Mouse (Mus musculus): ENCODE measurements around the gene Sept9. TPM values are rescaled to one million over a fixed set of nuclear protein-coding genes. Genes with fewer than 3 reads are reported as not detected.

Gene Sept9
- polyA plus RNA-seq, 1 experiment from 2014 or later = 265 TPM

- H3K36me3 ChIP-seq = peaks cover 66% of the 10 kb centered on the region
- no peaks in the 10 kb centered on the region for H3K27me3 ChIP-seq (ENCODE audit: low read depth, poor library complexity, severe bottlenecking)
- H3K4me1 ChIP-seq = peaks cover 96% of the 10 kb centered on the region
- peak overlapping the region; percentile 23; the same call in 1 of the 2 replicates for H3K4me3 ChIP-seq
- no peak for DNase-seq (ENCODE audit: low spot score)
- peak overlapping the region; percentile 86 for H3K27ac ChIP-seq
- WGBS = 41% methylated on average over 6 of the region's 6 CpGs
- H3K9me3 ChIP-seq (replicated peaks) = no peaks in the 10 kb centered on the region
Measured at GRCm38 (mm10) chr11:117283889-117284450, 84.5 kb downstream of the Sept9 start.

- peak; percentile 73 for DNase-seq (ENCODE audit: low spot score)
- WGBS = 52% methylated on average over 19 of the region's 19 CpGs
- Histone ChIP-seq H3K27ac (peak overlapping the region; percentile 86), H3K9me3 (replicated peaks) (no peaks in the 10 kb centered on the region), H3K27me3 (ENCODE audit: low read depth, poor library complexity, severe bottlenecking) (no peaks in the 10 kb centered on the region), H3K4me1 (peaks cover 86% of the 10 kb centered on the region), H3K4me3 (peak overlapping the region; percentile 23), H3K36me3 (peaks cover 70% of the 10 kb centered on the region)
Measured at GRCm38 (mm10) chr11:117284721-117285605, 85.5 kb downstream of the Sept9 start.

- 71% methylated on average over 10 of the region's 10 CpGs for WGBS
- Histone ChIP-seq H3K4me3 (no peak overlapping the region), H3K4me1 (peaks cover 80% of the 10 kb centered on the region), H3K27ac (peak overlapping the region; percentile 86), H3K9me3 (replicated peaks) (no peaks in the 10 kb centered on the region), H3K36me3 (peaks cover 75% of the 10 kb centered on the region), H3K27me3 (ENCODE audit: low read depth, poor library complexity, severe bottlenecking) (no peaks in the 10 kb centered on the region)
- no peak for DNase-seq (ENCODE audit: low spot score)
Measured at GRCm38 (mm10) chr11:117285606-117285931, 86.1 kb downstream of the Sept9 start.

- no peak for DNase-seq (ENCODE audit: low spot score)
- Histone ChIP-seq H3K36me3 (peaks cover 90% of the 10 kb centered on the region), H3K27me3 (ENCODE audit: low read depth, poor library complexity, severe bottlenecking) (no peaks in the 10 kb centered on the region), H3K27ac (0 out of 2 replicates have a peak overlapping the region, but pooled peaks have one; percentile 86), H3K4me1 (peaks cover 65% of the 10 kb centered on the region), H3K9me3 (replicated peaks) (no peaks in the 10 kb centered on the region), H3K4me3 (no peak overlapping the region)
- 94% methylated on average over 3 of the region's 3 CpGs for WGBS
Measured at GRCm38 (mm10) chr11:117287792-117288191, 88.3 kb downstream of the Sept9 start.

GRCm38 (mm10) chr11:117288765-117289164 lies 89.3 kb downstream of the Sept9 start:
- Histone ChIP-seq H3K4me1 (peaks cover 55% of the 10 kb centered on the region), H3K27ac (peak overlapping the region; percentile 46; the same call in 1 of the 2 replicates), H3K9me3 (replicated peaks) (no peaks in the 10 kb centered on the region), H3K4me3 (no peak overlapping the region), H3K36me3 (peaks cover 93% of the 10 kb centered on the region), H3K27me3 (ENCODE audit: low read depth, poor library complexity, severe bottlenecking) (no peaks in the 10 kb centered on the region)
- 74% methylated on average over 8 of the region's 8 CpGs for WGBS
- DNase-seq (ENCODE audit: low spot score) = no peak

- H3K27ac ChIP-seq = 0 out of 2 replicates have a peak overlapping the region, but pooled peaks have one; percentile 14
- WGBS = 96% methylated on average over 30 of the region's 30 CpGs
Measured at GRCm38 (mm10) chr11:117291271-117292059, 92.0 kb downstream of the Sept9 start.

GRCm38 (mm10) chr11:117292446-117292845 lies 93.0 kb downstream of the Sept9 start:
- H3K4me1 ChIP-seq = peaks cover 53% of the 10 kb centered on the region

More at GRCm38 (mm10) chr11:117291271-117292059, 92.0 kb downstream of the Sept9 start:
- peaks cover 95% of the 10 kb centered on the region for H3K36me3 ChIP-seq
- H3K9me3 ChIP-seq (replicated peaks) = no peaks in the 10 kb centered on the region
- H3K4me1 ChIP-seq = peaks cover 54% of the 10 kb centered on the region
- H3K4me3 ChIP-seq = no peak overlapping the region
- DNase-seq (ENCODE audit: low spot score) = no peak
- H3K27me3 ChIP-seq (ENCODE audit: low read depth, poor library complexity, severe bottlenecking) = no peaks in the 10 kb centered on the region

GRCm38 (mm10) chr11:117295266-117295665 lies 95.8 kb downstream of the Sept9 start:
- Histone ChIP-seq H3K27me3 (ENCODE audit: low read depth, poor library complexity, severe bottlenecking) (no peaks in the 10 kb centered on the region), H3K27ac (0 out of 2 replicates have a peak overlapping the region, but pooled peaks have one; percentile 11), H3K4me3 (no peak overlapping the region), H3K9me3 (replicated peaks) (no peaks in the 10 kb centered on the region), H3K4me1 (peaks cover 41% of the 10 kb centered on the region), H3K36me3 (peaks cover 95% of the 10 kb centered on the region)
- no peak for DNase-seq (ENCODE audit: low spot score)
- 81% methylated on average over 7 of the region's 7 CpGs for WGBS

More at GRCm38 (mm10) chr11:117292446-117292845, 93.0 kb downstream of the Sept9 start:
- Histone ChIP-seq H3K36me3 (peaks cover 95% of the 10 kb centered on the region), H3K27me3 (ENCODE audit: low read depth, poor library complexity, severe bottlenecking) (no peaks in the 10 kb centered on the region), H3K4me3 (no peak overlapping the region), H3K27ac (no peak overlapping the region; the same call in 1 of the 2 replicates), H3K9me3 (replicated peaks) (no peaks in the 10 kb centered on the region)
- 81% methylated on average over 11 of the region's 11 CpGs for WGBS
- no peak for DNase-seq (ENCODE audit: low spot score)

GRCm38 (mm10) chr11:117296116-117296499 lies 96.6 kb downstream of the Sept9 start:
- H3K36me3 ChIP-seq = peaks cover 95% of the 10 kb centered on the region
- H3K27ac ChIP-seq = no peak overlapping the region
- no peak overlapping the region for H3K4me3 ChIP-seq
- no peak for DNase-seq (ENCODE audit: low spot score)
- peaks cover 41% of the 10 kb centered on the region for H3K4me1 ChIP-seq
- H3K27me3 ChIP-seq (ENCODE audit: low read depth, poor library complexity, severe bottlenecking) = no peaks in the 10 kb centered on the region
- WGBS = 84% methylated on average over 4 of the region's 4 CpGs
- no peaks in the 10 kb centered on the region for H3K9me3 ChIP-seq (replicated peaks)

- 82% methylated on average over 14 of the region's 14 CpGs for WGBS
- DNase-seq (ENCODE audit: low spot score) = no peak
- H3K36me3 ChIP-seq = peaks cover 91% of the 10 kb centered on the region
- 0 out of 2 replicates have a peak overlapping the region, but pooled peaks have one; percentile 39 for H3K27ac ChIP-seq
- H3K9me3 ChIP-seq (replicated peaks) = no peaks in the 10 kb centered on the region
- peaks cover 41% of the 10 kb centered on the region for H3K4me1 ChIP-seq
- no peaks in the 10 kb centered on the region for H3K27me3 ChIP-seq (ENCODE audit: low read depth, poor library complexity, severe bottlenecking)
- H3K4me3 ChIP-seq = no peak overlapping the region
Measured at GRCm38 (mm10) chr11:117296500-117297189, 97.2 kb downstream of the Sept9 start.

- Histone ChIP-seq H3K27me3 (ENCODE audit: low read depth, poor library complexity, severe bottlenecking) (no peaks in the 10 kb centered on the region), H3K4me3 (no peak overlapping the region), H3K4me1 (peaks cover 43% of the 10 kb centered on the region), H3K27ac (0 out of 2 replicates have a peak overlapping the region, but pooled peaks have one; percentile 39), H3K36me3 (peaks cover 90% of the 10 kb centered on the region), H3K9me3 (replicated peaks) (no peaks in the 10 kb centered on the region)
- no peak for DNase-seq (ENCODE audit: low spot score)
- 88% methylated on average over 3 of the region's 3 CpGs for WGBS
Measured at GRCm38 (mm10) chr11:117297190-117297829, 97.8 kb downstream of the Sept9 start.

- Histone ChIP-seq H3K4me1 (peaks cover 44% of the 10 kb centered on the region), H3K27ac (no peak overlapping the region), H3K27me3 (ENCODE audit: low read depth, poor library complexity, severe bottlenecking) (no peaks in the 10 kb centered on the region), H3K4me3 (no peak overlapping the region), H3K9me3 (replicated peaks) (no peaks in the 10 kb centered on the region), H3K36me3 (peaks cover 96% of the 10 kb centered on the region)
- 95% methylated on average over 6 of the region's 6 CpGs for WGBS
- no peak for DNase-seq (ENCODE audit: low spot score)
Measured at GRCm38 (mm10) chr11:117299741-117300140, 100.3 kb downstream of the Sept9 start.
